Mouse (Mus musculus): Measurements from ENCODE around the gene Pawr. TPM values are rescaled to one million over a fixed set of nuclear protein-coding genes. Genes with fewer than 3 reads are reported as not detected.

Pawr gene
- polyA plus RNA-seq, 1 experiment = not detected

GRCm38 (mm10) chr10:108446041-108446931 lies 114.4 kb downstream of the Pawr start:
- 10% methylated on average over 24 of the region's 24 CpGs for WGBS

GRCm38 (mm10) chr10:108447211-108447610 lies 115.3 kb downstream of the Pawr start:
- WGBS = 87% methylated on average over 10 of the region's 10 CpGs
- H3K27ac ChIP-seq (ENCODE audit: insufficient read depth, low read depth, low read length) = no peak overlapping the region
- H3K4me1 ChIP-seq (ENCODE audit: control insufficient read depth, insufficient read depth, low read length) = peaks cover 8% of the 10 kb centered on the region; the same call in 1 of the 2 replicates
- TF ChIP-seq CTCF (IDR thresholded peaks at IDR 0.05; ENCODE audit: insufficient read depth, low read depth, low read length) = no peak
- no peak for TF ChIP-seq POLR2A (IDR thresholded peaks at IDR 0.05; ENCODE audit: insufficient read depth, low read depth, low read length)
- H3K4me3 ChIP-seq (ENCODE audit: insufficient read depth, low read depth, low read length) = no peak overlapping the region

More at GRCm38 (mm10) chr10:108446041-108446931, 114.4 kb downstream of the Pawr start:
- Histone ChIP-seq H3K27ac (ENCODE audit: insufficient read depth, low read depth, low read length) (no peak overlapping the region), H3K4me3 (ENCODE audit: insufficient read depth, low read depth, low read length) (peak overlapping the region; percentile 24), H3K4me1 (ENCODE audit: control insufficient read depth, insufficient read depth, low read length) (peaks cover 8% of the 10 kb centered on the region; the same call in 1 of the 2 replicates)
- TF ChIP-seq POLR2A (IDR thresholded peaks at IDR 0.05; ENCODE audit: insufficient read depth, low read depth, low read length) (no peak), CTCF (IDR thresholded peaks at IDR 0.05; ENCODE audit: insufficient read depth, low read depth, low read length) (no peak)

- WGBS = 86% methylated on average over 11 of the region's 11 CpGs
- Histone ChIP-seq H3K4me1 (ENCODE audit: control insufficient read depth, insufficient read depth, low read length) (peaks cover 8% of the 10 kb centered on the region; the same call in 1 of the 2 replicates), H3K4me3 (ENCODE audit: insufficient read depth, low read depth, low read length) (no peak overlapping the region), H3K27ac (ENCODE audit: insufficient read depth, low read depth, low read length) (no peak overlapping the region)
- no peak for TF ChIP-seq CTCF (IDR thresholded peaks at IDR 0.05; ENCODE audit: insufficient read depth, low read depth, low read length)
- no peak for TF ChIP-seq POLR2A (IDR thresholded peaks at IDR 0.05; ENCODE audit: insufficient read depth, low read depth, low read length)
These were observed 116.5 kb downstream of the Pawr start for GRCm38 (mm10) chr10:108448421-108448820.

- H3K4me1 ChIP-seq (ENCODE audit: control insufficient read depth, insufficient read depth, low read length) = peaks cover 8% of the 10 kb centered on the region; the same call in 1 of the 2 replicates
- no peak overlapping the region for H3K27ac ChIP-seq (ENCODE audit: insufficient read depth, low read depth, low read length)
- WGBS = 97% methylated on average over 4 of the region's 4 CpGs
- no peak for TF ChIP-seq CTCF (IDR thresholded peaks at IDR 0.05; ENCODE audit: insufficient read depth, low read depth, low read length)
- TF ChIP-seq POLR2A (IDR thresholded peaks at IDR 0.05; ENCODE audit: insufficient read depth, low read depth, low read length) = no peak
- no peak overlapping the region for H3K4me3 ChIP-seq (ENCODE audit: insufficient read depth, low read depth, low read length)
These were observed 118.5 kb downstream of the Pawr start for GRCm38 (mm10) chr10:108450401-108450800.

GRCm38 (mm10) chr10:108451516-108451915 lies 119.6 kb downstream of the Pawr start:
- WGBS = 96% methylated on average over 8 of the region's 8 CpGs
- Histone ChIP-seq H3K27ac (ENCODE audit: insufficient read depth, low read depth, low read length) (no peak overlapping the region), H3K4me1 (ENCODE audit: control insufficient read depth, insufficient read depth, low read length) (peaks cover 5% of the 10 kb centered on the region; the same call in 1 of the 2 replicates), H3K4me3 (ENCODE audit: insufficient read depth, low read depth, low read length) (no peak overlapping the region)
- TF ChIP-seq POLR2A (IDR thresholded peaks at IDR 0.05; ENCODE audit: insufficient read depth, low read depth, low read length) (no peak), CTCF (IDR thresholded peaks at IDR 0.05; ENCODE audit: insufficient read depth, low read depth, low read length) (no peak)

- TF ChIP-seq CTCF (IDR thresholded peaks at IDR 0.05; ENCODE audit: insufficient read depth, low read depth, low read length) (no peak), POLR2A (IDR thresholded peaks at IDR 0.05; ENCODE audit: insufficient read depth, low read depth, low read length) (no peak)
- peaks cover 3% of the 10 kb centered on the region; the same call in 1 of the 2 replicates for H3K4me1 ChIP-seq (ENCODE audit: control insufficient read depth, insufficient read depth, low read length)
- H3K4me3 ChIP-seq (ENCODE audit: insufficient read depth, low read depth, low read length) = no peak overlapping the region
- no peak overlapping the region for H3K27ac ChIP-seq (ENCODE audit: insufficient read depth, low read depth, low read length)
- 87% methylated on average over 9 of the region's 9 CpGs for WGBS
These were observed 120.5 kb downstream of the Pawr start for GRCm38 (mm10) chr10:108452421-108452820.

- no peak overlapping the region for H3K4me3 ChIP-seq (ENCODE audit: insufficient read depth, low read depth, low read length)
- peaks cover 3% of the 10 kb centered on the region; the same call in 1 of the 2 replicates for H3K4me1 ChIP-seq (ENCODE audit: control insufficient read depth, insufficient read depth, low read length)
- 60% methylated on average over 2 of the region's 2 CpGs for WGBS
- TF ChIP-seq POLR2A (IDR thresholded peaks at IDR 0.05; ENCODE audit: insufficient read depth, low read depth, low read length) (no peak), CTCF (IDR thresholded peaks at IDR 0.05; ENCODE audit: insufficient read depth, low read depth, low read length) (no peak)
- H3K27ac ChIP-seq (ENCODE audit: insufficient read depth, low read depth, low read length) = no peak overlapping the region
These were observed 121.6 kb downstream of the Pawr start for GRCm38 (mm10) chr10:108453561-108453960.

- 70% methylated on average over 11 of the region's 11 CpGs for WGBS
- Histone ChIP-seq H3K4me1 (ENCODE audit: control insufficient read depth, insufficient read depth, low read length) (peaks cover 3% of the 10 kb centered on the region; the same call in 1 of the 2 replicates), H3K27ac (ENCODE audit: insufficient read depth, low read depth, low read length) (0 out of 2 replicates have a peak overlapping the region, but pooled peaks have one; percentile 28), H3K4me3 (ENCODE audit: insufficient read depth, low read depth, low read length) (no peak overlapping the region)
- TF ChIP-seq CTCF (IDR thresholded peaks at IDR 0.05; ENCODE audit: insufficient read depth, low read depth, low read length) = no peak
- TF ChIP-seq POLR2A (IDR thresholded peaks at IDR 0.05; ENCODE audit: insufficient read depth, low read depth, low read length) = no peak
These were observed 122.8 kb downstream of the Pawr start for GRCm38 (mm10) chr10:108454691-108455117.

GRCm38 (mm10) chr10:108455204-108455603 lies 123.3 kb downstream of the Pawr start:
- Histone ChIP-seq H3K4me1 (ENCODE audit: control insufficient read depth, insufficient read depth, low read length) (no peaks in the 10 kb centered on the region), H3K27ac (ENCODE audit: insufficient read depth, low read depth, low read length) (0 out of 2 replicates have a peak overlapping the region, but pooled peaks have one; percentile 28), H3K4me3 (ENCODE audit: insufficient read depth, low read depth, low read length) (no peak overlapping the region)
- TF ChIP-seq CTCF (IDR thresholded peaks at IDR 0.05; ENCODE audit: insufficient read depth, low read depth, low read length) (no peak), POLR2A (IDR thresholded peaks at IDR 0.05; ENCODE audit: insufficient read depth, low read depth, low read length) (no peak)
- WGBS = 89% methylated on average over 10 of the region's 10 CpGs
